Mouse (Mus musculus): ENCODE data around the gene Zdhhc7.

- TF ChIP-seq CTCF (IDR thresholded peaks at IDR 0.05; ENCODE audit: borderline replicate concordance, control insufficient read depth, extremely low read depth, insufficient read depth, low read length, poor library complexity) (no peak), POLR2A (IDR thresholded peaks at IDR 0.05; ENCODE audit: control insufficient read depth, extremely low read depth, insufficient read depth, low read length, poor library complexity) (no peak)
These were observed 12.0 kb upstream of the Zdhhc7 start for GRCm38 (mm10) chr8:120113306-120113705.

Measured in thymus, adult 2 months (tissue).